Mouse (Mus musculus) hindbrain, embryonic 15.5 days (tissue): ENCODE data around the gene Emilin1. TPM values are rescaled to one million over a fixed set of nuclear protein-coding genes. Genes with fewer than 3 reads are reported as not detected.

Experiments used
- ATAC-seq: fragments of 200-750 bp; cut with Nextera tagmentation; 2 replicates; pipeline ENCODE4 v1.8.0; 2017; ENCODE audit warnings: low read depth, moderate number of reproducible peaks, moderate TSS enrichment; ENCODE audit not compliant: low FRiP score
- H3K27ac ChIP-seq: fragments of 300-500 bp; sonication (generic); replicated peaks from 2 replicates; pipeline ENCODE4 v1.5.1; 2015; ENCODE audit warnings: mild to moderate bottlenecking, inconsistent platforms
- H3K27me3 ChIP-seq: fragments of 300-500 bp; sonication (generic); 2 replicates; pipeline ENCODE4 v1.6.1; 2015; ENCODE audit warnings: control low read depth, inconsistent platforms
- H3K36me3 ChIP-seq: fragments of 300-500 bp; sonication (generic); 2 replicates; pipeline ENCODE4 v1.6.1; 2015; ENCODE audit warnings: control low read depth, inconsistent platforms
- H3K4me1 ChIP-seq: fragments of 300-500 bp; sonication (generic); replicated peaks from 2 replicates; pipeline ENCODE4 v1.6.1; 2015; ENCODE audit warnings: control low read depth, inconsistent platforms
- H3K4me2 ChIP-seq: fragments of 300-500 bp; sonication (generic); 2 replicates; pipeline ENCODE4 v1.6.1; 2015; ENCODE audit warnings: moderate library complexity, mild to moderate bottlenecking, inconsistent platforms
- H3K4me3 ChIP-seq: fragments of 300-500 bp; sonication (generic); 2 replicates; pipeline ENCODE4 v1.5.1; 2015; ENCODE audit warnings: mild to moderate bottlenecking, inconsistent platforms
- H3K9ac ChIP-seq: fragments of 300-500 bp; sonication (generic); 2 replicates; pipeline ENCODE4 v1.6.1; 2015; ENCODE audit warnings: inconsistent platforms
- H3K9me3 ChIP-seq: fragments of 300-500 bp; sonication (generic); 2 replicates; pipeline ENCODE4 v1.6.1; 2016; ENCODE audit warnings: control low read depth, inconsistent platforms
- WGBS: fragments of 180-500 bp; shearing (Covaris S2); methylation state at CpG from one replicate; pipeline ENCODE4 v1.1.7; 2015; 5-methylcytosine and 5-hydroxymethylcytosine counted together
- polyA plus RNA-seq: library from polyadenylated mRNA; unstranded; fragments of >200 nt; fragmentation: Nextera tagmentation; extraction: Ambion mirVana; gene quantifications from 2 replicates; pipeline ENCODE4 v1.2.1, GENCODE M21; 2015

Gene Emilin1
- polyA plus RNA-seq: 17.0 and 17.5 TPM in 2 replicates

DNA sequence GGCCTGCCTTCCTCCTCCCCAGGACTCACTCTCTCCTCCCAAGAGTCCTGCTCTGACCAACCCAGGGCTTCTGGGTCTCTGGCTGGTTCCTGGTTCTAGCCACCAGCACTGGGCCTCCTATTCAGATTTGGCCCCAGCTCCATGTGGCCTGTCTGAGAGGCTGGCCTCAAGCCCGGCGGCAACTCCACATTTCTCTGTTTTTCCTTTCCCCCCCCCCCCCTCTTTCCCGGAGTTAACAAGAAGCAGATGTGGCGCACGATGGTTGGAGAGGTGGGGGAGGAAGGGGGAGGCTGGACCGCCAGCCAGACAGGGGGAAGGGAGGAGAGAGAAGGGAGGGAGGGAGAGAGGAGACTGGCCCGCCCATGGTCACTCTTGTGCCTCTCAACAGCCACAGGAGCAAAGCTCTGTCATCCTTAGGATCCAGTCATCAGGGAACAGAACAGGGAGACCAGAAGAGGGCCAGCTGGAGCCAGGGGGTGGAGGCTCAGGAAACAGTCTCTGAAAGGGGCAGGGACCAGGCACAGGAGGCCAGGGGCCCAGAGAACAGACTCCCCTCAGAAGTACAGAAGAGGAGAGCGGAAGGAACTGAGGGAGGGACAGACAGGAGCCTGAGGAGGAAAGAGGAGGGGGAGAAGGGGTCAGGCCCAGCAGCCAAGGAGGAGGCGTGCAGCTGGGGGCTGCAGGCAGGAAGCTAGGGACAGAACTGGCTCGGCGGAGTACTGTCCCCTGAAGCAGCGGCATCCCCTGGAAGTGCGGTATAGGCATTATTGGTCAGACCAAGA lies at the start of gene Emilin1:
TSS of gene Emilin1 (plus strand) at position 343 of the 782 bp plus-strand sequence.
- Histone ChIP-seq H3K27ac (peak within 1 kb of the TSS; percentile 59), H3K36me3 (no peaks in the 10 kb centered on the region), H3K9ac (no peak within 1 kb of the TSS), H3K4me2 (peak within 1 kb of the TSS; percentile 38), H3K9me3 (no peaks in the 10 kb centered on the region), H3K4me1 (peaks cover 28% of the 10 kb centered on the region), H3K27me3 (no peaks in the 10 kb centered on the region), H3K4me3 (peak within 1 kb of the TSS; percentile 11)
- ATAC-seq: no peak
- whole genome bisulfite sequencing: 31% methylated on average over 12 of the region's 13 CpGs

DNA sequence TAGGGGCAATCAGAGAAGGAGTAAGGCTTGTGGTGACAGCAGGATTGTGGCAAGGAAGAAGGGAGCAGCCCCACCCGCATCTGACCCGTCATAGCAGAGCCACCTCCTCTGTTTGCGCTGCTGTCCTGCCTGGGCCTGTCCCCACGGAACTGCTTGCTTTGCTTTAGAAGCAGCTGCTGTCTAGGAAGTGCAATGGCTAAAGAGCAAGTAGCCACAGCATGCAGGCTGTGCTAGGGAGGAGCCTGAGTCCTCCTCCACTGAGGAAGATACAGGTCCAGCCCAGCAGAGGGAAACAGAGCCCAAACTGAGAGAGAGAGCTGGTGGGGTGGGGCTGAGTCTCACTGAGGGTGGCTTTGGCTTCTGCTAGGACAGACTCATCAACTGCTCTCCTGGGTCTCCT lies 49.4 kb upstream of the Emilin1 start:
- no peaks in the 10 kb centered on the region for H3K9me3 ChIP-seq
- no peak overlapping the region for H3K4me2 ChIP-seq
- H3K4me3 ChIP-seq: no peak overlapping the region
- H3K27ac ChIP-seq: no peak overlapping the region
- H3K4me1 ChIP-seq: peaks cover 2% of the 10 kb centered on the region; the same call in 1 of the 2 replicates
- no peak for ATAC-seq
- no peaks in the 10 kb centered on the region for H3K27me3 ChIP-seq
- 51% methylated on average over 4 of the region's 4 CpGs for WGBS
- H3K9ac ChIP-seq: no peak overlapping the region
- peaks cover 29% of the 10 kb centered on the region for H3K36me3 ChIP-seq

DNA sequence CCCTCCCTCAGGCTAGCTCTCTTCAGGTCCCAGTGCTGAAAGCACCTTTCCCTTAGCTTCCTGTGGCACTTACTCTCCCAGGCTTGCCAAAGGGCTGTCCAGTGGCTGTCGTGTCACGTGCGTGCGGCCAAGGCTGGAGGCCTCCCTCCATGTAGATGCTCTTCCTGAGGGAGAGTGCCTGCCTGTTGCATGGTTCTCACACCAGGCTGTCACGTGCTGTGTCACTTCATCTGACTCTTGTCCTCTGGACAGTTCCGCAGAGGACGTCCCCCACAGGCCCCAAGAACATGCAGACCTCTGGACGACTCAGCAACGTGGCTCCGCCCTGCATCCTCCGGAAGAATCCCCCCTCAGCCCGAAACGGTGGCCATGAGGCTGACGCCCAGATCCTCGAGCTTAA lies 48.9 kb upstream of the Emilin1 start:
- Histone ChIP-seq H3K4me2 (no peak overlapping the region), H3K27me3 (no peaks in the 10 kb centered on the region), H3K4me3 (no peak overlapping the region), H3K27ac (no peak overlapping the region), H3K4me1 (peaks cover 6% of the 10 kb centered on the region; the same call in 1 of the 2 replicates), H3K9me3 (no peaks in the 10 kb centered on the region), H3K36me3 (peaks cover 29% of the 10 kb centered on the region), H3K9ac (no peak overlapping the region)
- WGBS: 60% methylated on average over 15 of the region's 15 CpGs
- no peak for ATAC-seq

DNA sequence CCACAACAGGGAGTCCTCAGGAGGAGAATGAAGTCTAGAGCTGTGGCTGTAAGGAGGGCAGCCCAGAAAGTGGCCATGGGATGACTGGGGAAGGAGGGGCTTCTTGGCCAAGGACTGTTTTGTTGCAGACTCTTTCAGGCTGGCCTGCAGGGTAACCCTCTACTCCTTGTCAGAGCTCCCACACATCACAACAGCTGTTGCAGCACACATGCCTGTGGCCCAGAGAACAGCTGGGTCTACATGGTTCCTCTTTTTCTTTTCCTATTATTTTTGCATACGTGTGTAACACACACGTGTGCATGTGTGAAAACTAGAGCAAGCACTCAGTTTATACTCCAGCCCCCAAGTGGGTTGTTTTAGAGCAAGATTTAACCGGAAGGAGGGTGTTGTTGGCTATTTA lies 46.3 kb upstream of the Emilin1 start:
- peaks cover 33% of the 10 kb centered on the region for H3K36me3 ChIP-seq
- WGBS: 91% methylated on average over 3 of the region's 3 CpGs
- no peaks in the 10 kb centered on the region for H3K27me3 ChIP-seq

DNA sequence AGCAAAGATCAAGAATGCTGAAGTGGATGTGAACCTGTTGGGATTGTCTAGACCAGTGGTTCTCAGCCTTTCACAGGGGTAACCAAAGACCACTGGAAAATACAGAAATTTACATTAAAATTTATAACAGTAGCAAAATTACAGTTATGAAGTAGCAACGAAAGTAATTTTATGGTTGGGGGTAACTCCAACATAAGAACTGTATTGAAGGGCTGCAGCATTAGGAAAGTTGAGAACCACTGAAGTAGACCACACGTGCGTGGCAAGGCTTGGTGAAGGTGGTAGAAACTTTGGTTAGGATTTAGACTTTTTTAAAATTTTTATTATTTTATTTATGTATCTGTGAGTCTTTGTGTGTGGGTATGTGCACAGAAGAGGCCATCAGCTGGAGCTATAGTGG lies 45.5 kb upstream of the Emilin1 start, which contains the start of gene Tmem214:
TSS of gene Tmem214 (plus strand) at position 301 of the 400 bp plus-strand sequence.
- Histone ChIP-seq H3K4me3 (no peak within 1 kb of the TSS), H3K9me3 (no peaks in the 10 kb centered on the region), H3K27me3 (no peaks in the 10 kb centered on the region), H3K9ac (no peak within 1 kb of the TSS), H3K27ac (0 out of 2 replicates have a peak within 1 kb of the TSS, but pooled peaks have one; percentile 84), H3K36me3 (peaks cover 39% of the 10 kb centered on the region), H3K4me1 (peaks cover 23% of the 10 kb centered on the region), H3K4me2 (peak within 1 kb of the TSS; percentile 82)
- WGBS: 96% methylated on average over 3 of the region's 3 CpGs
- no peak for ATAC-seq

More for the DNA sequence above, 46.3 kb upstream of the Emilin1 start:
- Histone ChIP-seq H3K4me2 (no peak overlapping the region), H3K9ac (no peak overlapping the region), H3K4me1 (peaks cover 23% of the 10 kb centered on the region), H3K4me3 (no peak overlapping the region), H3K9me3 (no peaks in the 10 kb centered on the region), H3K27ac (no peak overlapping the region)
- ATAC-seq: no peak

DNA sequence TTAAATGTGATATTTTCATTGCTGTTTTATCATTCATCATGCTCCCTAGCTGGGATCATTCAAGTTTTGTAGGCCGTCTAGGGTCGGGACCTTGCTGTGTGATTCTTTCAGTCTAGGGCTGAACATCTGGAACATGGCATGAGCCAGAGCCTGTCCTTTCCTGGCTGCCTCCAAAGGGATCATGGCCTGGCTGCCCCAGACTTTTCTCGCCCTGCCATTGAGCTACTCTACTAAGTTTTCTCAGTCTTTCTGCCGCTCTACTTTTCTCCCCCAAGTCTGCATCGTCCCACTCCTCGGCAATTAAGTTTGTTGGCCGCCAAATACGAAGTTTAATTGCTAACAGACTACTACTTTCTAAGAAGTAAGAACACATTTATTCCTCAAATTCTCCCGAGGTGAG lies 44.2 kb upstream of the Emilin1 start:
- H3K4me2 ChIP-seq: peak overlapping the region; percentile 82
- H3K9ac ChIP-seq: peak overlapping the region; percentile 95
- H3K4me1 ChIP-seq: peaks cover 23% of the 10 kb centered on the region
- H3K27ac ChIP-seq: peak overlapping the region; percentile 84
- no peak for ATAC-seq
- H3K27me3 ChIP-seq: no peaks in the 10 kb centered on the region
- peaks cover 43% of the 10 kb centered on the region for H3K36me3 ChIP-seq
- H3K9me3 ChIP-seq: no peaks in the 10 kb centered on the region
- WGBS: 16% methylated on average over 9 of the region's 9 CpGs
- H3K4me3 ChIP-seq: peak overlapping the region; percentile 90

DNA sequence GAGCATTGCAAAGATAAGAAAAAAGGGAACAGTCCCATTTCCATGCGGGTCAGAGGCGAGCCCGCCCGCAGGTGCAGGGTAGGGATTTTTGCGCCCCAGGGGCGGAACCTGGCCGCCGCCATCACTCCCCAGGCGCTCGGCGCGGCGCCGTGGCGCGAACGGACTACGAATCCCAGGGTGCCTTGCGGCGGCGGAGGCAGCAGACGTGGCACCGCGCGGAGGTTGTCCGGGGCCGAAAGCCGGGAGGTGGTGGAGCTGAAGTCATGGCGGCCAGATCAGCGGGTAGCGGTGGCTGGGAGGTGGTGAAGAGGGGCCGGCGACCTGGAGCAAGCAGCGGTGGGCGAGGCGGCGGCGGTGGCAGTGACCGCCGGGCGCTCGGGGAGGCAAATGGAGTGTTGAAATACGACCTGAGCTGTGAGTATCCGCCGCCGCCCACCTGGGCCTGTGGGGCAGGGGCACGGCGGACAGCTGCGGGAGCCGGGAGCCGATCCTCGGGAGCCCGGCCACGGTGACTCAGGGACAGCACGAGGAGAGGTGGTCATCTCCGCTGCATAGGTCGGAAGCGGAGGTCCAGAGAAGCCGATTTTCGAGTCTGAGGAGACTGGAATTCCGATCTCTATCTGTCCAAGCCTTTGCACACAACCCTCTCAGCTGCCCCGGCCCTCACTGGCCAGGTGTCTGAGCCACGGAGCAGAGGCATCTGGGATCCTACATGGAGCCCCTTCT lies 43.6 kb upstream of the Emilin1 start:
- Histone ChIP-seq H3K4me1 (peaks cover 23% of the 10 kb centered on the region), H3K27me3 (no peaks in the 10 kb centered on the region), H3K36me3 (peaks cover 49% of the 10 kb centered on the region), H3K4me3 (peak overlapping the region; percentile 90), H3K9ac (peak overlapping the region; percentile 95), H3K9me3 (no peaks in the 10 kb centered on the region), H3K4me2 (peak overlapping the region; percentile 82), H3K27ac (peak overlapping the region; percentile 84)
- ATAC-seq: peak; percentile 91
- WGBS: under 1% methylated on average over 57 of the region's 63 CpGs

DNA sequence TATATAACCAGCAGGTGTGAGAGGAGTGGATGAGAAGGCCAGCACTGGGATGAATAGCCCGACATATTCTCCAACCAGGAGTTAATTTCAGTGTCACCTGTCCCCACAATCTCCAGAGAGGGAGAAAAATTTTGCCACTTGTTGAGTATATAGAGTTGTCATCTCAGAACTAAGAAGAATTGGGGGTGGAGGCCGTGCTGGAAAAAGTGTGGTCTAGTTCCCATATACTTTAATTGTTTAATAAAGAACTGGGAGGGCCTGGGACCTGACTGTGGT lies 43.1 kb upstream of the Emilin1 start:
- H3K36me3 ChIP-seq: peaks cover 51% of the 10 kb centered on the region
- no peaks in the 10 kb centered on the region for H3K9me3 ChIP-seq
- ATAC-seq: no peak
- WGBS: 21% methylated on average over 2 of the region's 2 CpGs
- no peaks in the 10 kb centered on the region for H3K27me3 ChIP-seq
- peak overlapping the region; percentile 84 for H3K27ac ChIP-seq
- H3K4me3 ChIP-seq: peak overlapping the region; percentile 90
- H3K4me1 ChIP-seq: peaks cover 23% of the 10 kb centered on the region
- H3K9ac ChIP-seq: peak overlapping the region; percentile 95
- peak overlapping the region; percentile 82 for H3K4me2 ChIP-seq

DNA sequence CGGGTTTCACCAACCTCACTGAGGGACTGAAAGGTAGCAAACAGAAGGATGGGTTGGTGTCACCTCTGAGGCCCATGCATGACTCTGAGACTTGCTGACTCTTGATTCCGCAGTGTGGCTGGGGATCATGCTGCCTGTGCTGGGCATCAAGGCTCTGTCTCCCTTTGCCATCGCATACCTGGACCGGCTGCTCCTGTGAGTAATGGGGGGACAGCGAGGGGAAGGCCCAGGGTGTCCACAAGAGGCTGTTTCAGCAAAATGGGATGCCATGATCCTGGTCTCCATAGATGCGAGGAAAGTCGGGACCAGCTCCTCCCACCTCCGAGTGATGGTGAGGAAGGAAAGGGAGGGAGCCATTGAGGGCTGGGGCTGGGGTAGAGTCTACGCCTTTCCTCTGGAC lies 40.6 kb upstream of the Emilin1 start:
- peaks cover 62% of the 10 kb centered on the region for H3K36me3 ChIP-seq
- no peak for ATAC-seq
- no peaks in the 10 kb centered on the region for H3K27me3 ChIP-seq
- no peak overlapping the region for H3K4me2 ChIP-seq
- H3K9ac ChIP-seq: no peak overlapping the region
- 93% methylated on average over 9 of the region's 9 CpGs for WGBS
- no peak overlapping the region for H3K4me3 ChIP-seq
- no peaks in the 10 kb centered on the region for H3K9me3 ChIP-seq
- no peak overlapping the region for H3K27ac ChIP-seq
- H3K4me1 ChIP-seq: peaks cover 23% of the 10 kb centered on the region

DNA sequence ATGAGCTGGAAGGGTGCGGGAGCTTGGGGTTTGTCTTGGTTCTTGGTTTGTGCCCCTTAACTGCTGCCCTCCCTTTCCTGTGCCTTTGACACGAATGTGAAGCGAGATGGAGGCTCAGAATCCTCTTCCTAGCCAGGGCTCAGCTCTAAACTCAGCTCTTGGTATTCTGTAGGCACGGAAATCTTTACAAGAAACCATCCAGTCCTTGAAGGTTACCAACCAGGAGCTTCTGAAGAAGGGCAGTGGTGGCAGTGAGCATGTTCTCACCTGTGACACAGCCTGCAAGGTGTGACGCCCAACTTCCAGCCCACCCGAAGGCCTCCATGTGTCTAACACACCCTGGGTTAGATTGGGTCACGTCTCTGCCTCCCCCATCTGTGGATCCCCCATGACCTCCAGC lies 38.8 kb upstream of the Emilin1 start:
- H3K9me3 ChIP-seq: no peaks in the 10 kb centered on the region
- no peak overlapping the region for H3K9ac ChIP-seq
- ATAC-seq: no peak
- peaks cover 66% of the 10 kb centered on the region for H3K36me3 ChIP-seq
- no peak overlapping the region for H3K4me2 ChIP-seq
- 90% methylated on average over 7 of the region's 7 CpGs for WGBS
- H3K27ac ChIP-seq: no peak overlapping the region
- H3K27me3 ChIP-seq: no peaks in the 10 kb centered on the region
- peaks cover 16% of the 10 kb centered on the region for H3K4me1 ChIP-seq
- no peak overlapping the region for H3K4me3 ChIP-seq

DNA sequence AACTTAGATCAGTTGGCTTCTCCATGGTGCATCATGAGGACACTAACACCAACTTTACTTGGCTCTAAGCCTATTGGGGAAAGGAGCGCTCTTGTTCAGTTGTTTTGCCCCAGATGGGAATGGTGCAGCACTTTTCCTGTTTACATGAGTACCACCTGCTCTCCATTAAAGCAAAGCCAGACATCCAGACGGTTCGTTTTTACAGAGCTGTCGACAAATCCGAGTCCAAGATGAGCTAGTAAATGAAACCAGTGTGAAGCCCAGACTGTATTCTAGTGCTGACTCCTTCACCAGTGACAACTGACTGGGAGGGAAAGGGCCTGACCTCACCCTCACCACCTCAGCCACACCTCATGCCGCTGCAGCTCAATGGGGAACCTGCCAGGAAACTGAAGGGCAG lies 34.6 kb upstream of the Emilin1 start:
- Histone ChIP-seq H3K9me3 (no peaks in the 10 kb centered on the region), H3K36me3 (peaks cover 43% of the 10 kb centered on the region), H3K9ac (no peak overlapping the region), H3K4me2 (no peak overlapping the region), H3K27ac (no peak overlapping the region), H3K4me1 (no peaks in the 10 kb centered on the region), H3K4me3 (no peak overlapping the region), H3K27me3 (no peaks in the 10 kb centered on the region)
- 53% methylated on average over 6 of the region's 6 CpGs for WGBS
- no peak for ATAC-seq

DNA sequence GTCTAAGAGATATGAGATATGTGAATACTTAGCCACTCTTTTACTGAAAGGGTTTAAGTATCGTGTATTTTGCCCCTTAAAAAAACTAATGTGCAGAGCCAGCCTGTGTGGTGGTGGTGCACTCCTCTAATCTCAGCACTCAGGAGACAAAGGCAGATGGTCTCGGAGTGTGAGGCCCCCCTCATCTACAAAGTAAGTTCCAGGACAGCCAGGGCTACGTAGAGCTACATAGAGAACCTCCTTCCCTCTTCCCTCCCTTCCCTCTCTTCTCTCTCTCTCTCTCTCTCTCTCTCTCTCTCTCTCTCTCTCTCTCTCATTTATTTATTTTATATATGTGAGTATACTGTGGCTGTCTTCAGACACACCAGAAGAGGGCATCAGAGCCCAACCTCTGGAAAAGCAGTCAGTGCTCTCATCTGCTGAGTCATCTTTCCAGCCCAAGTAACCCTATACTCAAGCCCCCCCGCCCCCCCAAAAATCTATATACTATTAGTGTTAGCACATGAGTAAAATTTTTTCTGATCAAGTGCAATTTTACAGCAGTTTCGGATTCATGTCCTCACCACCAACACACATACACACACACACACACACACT lies 33.8 kb upstream of the Emilin1 start:
- no peaks in the 10 kb centered on the region for H3K4me1 ChIP-seq
- H3K9ac ChIP-seq: no peak overlapping the region
- no peak for ATAC-seq
- no peak overlapping the region for H3K4me3 ChIP-seq
- WGBS: 83% methylated on average over 5 of the region's 5 CpGs
- H3K9me3 ChIP-seq: no peaks in the 10 kb centered on the region
- H3K36me3 ChIP-seq: peaks cover 35% of the 10 kb centered on the region
- no peak overlapping the region for H3K27ac ChIP-seq
- H3K27me3 ChIP-seq: no peaks in the 10 kb centered on the region
- no peak overlapping the region for H3K4me2 ChIP-seq
